25 mouse cellular contexts compared by ENCODE assay signal in genomic region chr16:92355982-92356381, GRCm38 (mm10). TPM values are rescaled to one million over a fixed set of nuclear protein-coding genes. Genes with fewer than 3 reads are reported as not detected.
DNase-seq lines count a peak whose midpoint lies in the region; ATAC-seq lines count a peak whose summit lies in the region.
"Had no signal": no experiment of that assay in that cellular context is flagged by ENCODE, and none has a peak within 500 bp of the region (broad histone marks: within the 10 kb centered on the region; RNA-seq: fewer than 3 reads in every experiment).

No protein-coding gene starts in this region.

- peaks cover 62% of the 10 kb centered on the region for H3K4me1 ChIP-seq in heart, embryonic 10.5 days
- 0 out of 2 replicates have a peak, but pooled peaks cover 3% of the 10 kb centered on the region for H3K4me1 ChIP-seq in midbrain, embryonic 14.5 days (ENCODE audit: control insufficient read depth, insufficient read depth, low read length)
- peaks cover 28% of the 10 kb centered on the region for H3K4me1 ChIP-seq in midbrain, embryonic 10.5 days
- H3K4me1 ChIP-seq in heart, embryonic 14.5 days (ENCODE audit: control insufficient read depth in 2 of 2, insufficient read depth in 2 of 2, low read length in 2 of 2) = peaks cover 40 to 51% of the 10 kb centered on the region in 2 experiments
- peaks cover 34% of the 10 kb centered on the region for H3K4me1 ChIP-seq in embryonic facial prominence, embryonic 10.5 days

- H3K9me3 ChIP-seq in heart, embryonic 10.5 days = no peaks in the 10 kb centered on the region
- no peaks in the 10 kb centered on the region for H3K9me3 ChIP-seq in midbrain, embryonic 14.5 days (ENCODE audit: control insufficient read depth, low read length)
- no peaks in the 10 kb centered on the region for H3K9me3 ChIP-seq in midbrain, embryonic 10.5 days (replicated peaks)
- no peaks in the 10 kb centered on the region for H3K9me3 ChIP-seq in heart, embryonic 14.5 days (ENCODE audit: control insufficient read depth, low read length)
- H3K9me3 ChIP-seq in embryonic facial prominence, embryonic 10.5 days = no peaks in the 10 kb centered on the region
- H3K9me3 ChIP-seq: embryonic facial prominence, embryonic 15.5 days; forebrain, embryonic 10.5 days; hindbrain, embryonic 12.5 days had no signal

- no peak for ATAC-seq in midbrain, embryonic 14.5 days (ENCODE audit: low FRiP score, low TSS enrichment)
- no peak for ATAC-seq in heart, embryonic 14.5 days (ENCODE audit: insufficient number of reproducible peaks, insufficient read depth, low FRiP score, low read depth)
- 0 out of 2 replicates have a peak, but pooled peaks have one; percentile 40 for ATAC-seq in megakaryocyte-erythroid progenitor cell, adult 5-6 weeks (replicated peaks; ENCODE audit: low FRiP score, low TSS enrichment, poor library complexity, severe bottlenecking)
- ATAC-seq: forebrain, embryonic 14.5 days; hindbrain, embryonic 16.5 days; inflammation-experienced regulatory T-cells, adult 6 months; intestine, postnatal 0 days had no signal

- H3K36me3 ChIP-seq in heart, embryonic 10.5 days = no peaks in the 10 kb centered on the region
- H3K36me3 ChIP-seq in midbrain, embryonic 14.5 days (ENCODE audit: control insufficient read depth, insufficient read depth, low read length) = no peaks in the 10 kb centered on the region
- H3K36me3 ChIP-seq in midbrain, embryonic 10.5 days = no peaks in the 10 kb centered on the region
- H3K36me3 ChIP-seq in heart, embryonic 14.5 days (ENCODE audit: control insufficient read depth, insufficient read depth, low read length) = 0 out of 2 replicates have a peak, but pooled peaks cover 3% of the 10 kb centered on the region
- H3K36me3 ChIP-seq in embryonic facial prominence, embryonic 10.5 days (replicated peaks) = no peaks in the 10 kb centered on the region
- H3K36me3 ChIP-seq: embryonic facial prominence, embryonic 15.5 days; forebrain, embryonic 10.5 days; hindbrain, embryonic 12.5 days had no signal

- H3K27ac ChIP-seq in heart, embryonic 10.5 days = peak overlapping the region; percentile 86
- H3K27ac ChIP-seq in midbrain, embryonic 14.5 days (replicated peaks; ENCODE audit: low read depth, low read length) = no peak overlapping the region
- no peak overlapping the region for H3K27ac ChIP-seq in midbrain, embryonic 10.5 days (replicated peaks)
- H3K27ac ChIP-seq in heart, embryonic 14.5 days (replicated peaks in 1 of 2; ENCODE audit: control insufficient read depth in 1 of 2, insufficient read depth in 1 of 2, low read depth in 2 of 2, low read length in 2 of 2) = peak overlapping the region; percentile 54 to 90
- H3K27ac ChIP-seq in embryonic facial prominence, embryonic 10.5 days (replicated peaks) = no peak overlapping the region
- H3K27ac ChIP-seq: embryonic facial prominence, embryonic 15.5 days; gastrocnemius, adult 2 months; hindbrain, embryonic 12.5 days had no signal

- 34% methylated on average over 11 of the region's 11 CpGs for WGBS in heart, embryonic 10.5 days
- WGBS in midbrain, embryonic 14.5 days = 82% methylated on average over 11 of the region's 11 CpGs
- 75% methylated on average over 11 of the region's 11 CpGs for WGBS in midbrain, embryonic 10.5 days
- 17% methylated on average over 11 of the region's 11 CpGs for WGBS in heart, embryonic 14.5 days
- WGBS in embryonic facial prominence, embryonic 10.5 days = 73% methylated on average over 11 of the region's 11 CpGs

- no peak overlapping the region for H3K4me2 ChIP-seq in midbrain, embryonic 14.5 days (ENCODE audit: low read length)
- H3K4me2 ChIP-seq in heart, embryonic 14.5 days (ENCODE audit: low read length) = peak overlapping the region; percentile 64
- H3K4me2 ChIP-seq: embryonic facial prominence, embryonic 15.5 days; hindbrain, embryonic 12.5 days had no signal

- no peak for DNase-seq in heart, embryonic 10.5 days (ENCODE audit: low spot score)
- no peak for DNase-seq in heart, postnatal 25 days (ENCODE audit: low spot score)
- no peak for DNase-seq in midbrain, embryonic 14.5 days
- DNase-seq in midbrain, embryonic 10.5 days (ENCODE audit: low spot score) = no peak
- no peak for DNase-seq in lung, postnatal 25 days (ENCODE audit: low spot score)
- no peak for DNase-seq in embryonic facial prominence, embryonic 10.5 days (ENCODE audit: low spot score)
- DNase-seq: adrenal gland, postnatal 14 days; cerebellum, adult 11-12 months; cerebellum, adult 9-11 months; cerebellum, postnatal 36 days; gastrocnemius, adult 2 months; gastrocnemius, postnatal 25 days; kidney, adult 8-10 months had no signal

- H3K4me3 ChIP-seq in heart, embryonic 10.5 days = no peak overlapping the region
- no peak overlapping the region for H3K4me3 ChIP-seq in midbrain, embryonic 14.5 days (replicated peaks; ENCODE audit: low read depth, low read length)
- no peak overlapping the region for H3K4me3 ChIP-seq in midbrain, embryonic 10.5 days
- no peak overlapping the region for H3K4me3 ChIP-seq in heart, embryonic 14.5 days (ENCODE audit: control insufficient read depth in 1 of 2, insufficient read depth in 1 of 2, low read depth in 1 of 2, low read length in 2 of 2)
- no peak overlapping the region for H3K4me3 ChIP-seq in embryonic facial prominence, embryonic 10.5 days
- H3K4me3 ChIP-seq: embryonic facial prominence, embryonic 15.5 days; erythroblast, embryonic 14.5 days; forebrain, embryonic 10.5 days; gastrocnemius, adult 2 months; hindbrain, embryonic 12.5 days had no signal

- 0 out of 2 replicates have a peak overlapping the region, but pooled peaks have one; percentile 4 for H3K9ac ChIP-seq in midbrain, embryonic 14.5 days (replicated peaks; ENCODE audit: low read length)
- H3K9ac ChIP-seq in heart, embryonic 14.5 days (ENCODE audit: low read length) = peak overlapping the region; percentile 69
- H3K9ac ChIP-seq: embryonic facial prominence, embryonic 15.5 days; hindbrain, embryonic 12.5 days had no signal

- intact Hi-C loops in heart, postnatal 25 days (cut with DNase I) = no loop called here

- H3K27me3 ChIP-seq in heart, embryonic 10.5 days (ENCODE audit: insufficient read depth, poor library complexity, severe bottlenecking) = no peaks in the 10 kb centered on the region
- no peaks in the 10 kb centered on the region for H3K27me3 ChIP-seq in midbrain, embryonic 14.5 days (ENCODE audit: control insufficient read depth, insufficient read depth, low read length)
- H3K27me3 ChIP-seq in midbrain, embryonic 10.5 days (ENCODE audit: low read depth, poor library complexity, severe bottlenecking) = peaks cover 45% of the 10 kb centered on the region
- no peaks in the 10 kb centered on the region for H3K27me3 ChIP-seq in heart, embryonic 14.5 days (ENCODE audit: control insufficient read depth, insufficient read depth, low read length)
- peaks cover 35% of the 10 kb centered on the region for H3K27me3 ChIP-seq in embryonic facial prominence, embryonic 10.5 days (replicated peaks; ENCODE audit: low read depth, poor library complexity, severe bottlenecking)

RNA-seq across cellular contexts. Expression of gene Kcne1, which starts 3.3 kb away (rescaled TPM):
- 21.3 and 54.9 TPM in 2 replicates for polyA plus RNA-seq in heart, embryonic 10.5 days (2016; fragmentation: Nextera tagmentation; extraction: Ambion mirVana)
- 10 to 100 TPM; 39.8 to 40.1 TPM for total RNA-seq in heart, postnatal 25 days (2021)
- polyA plus RNA-seq in midbrain, embryonic 14.5 days (2014; fragmentation: Nextera tagmentation; extraction: Ambion mirVana) = 0.07 TPM in 1 of 2 replicates, not detected in the other
- polyA plus RNA-seq in midbrain, embryonic 10.5 days (2016; fragmentation: Nextera tagmentation; extraction: Ambion mirVana) = 0.41 and 0.55 TPM in 2 replicates
- 192 and 199 TPM in 2 replicates for polyA plus RNA-seq in heart, embryonic 14.5 days (2014; fragmentation: Nextera tagmentation; extraction: Ambion mirVana)
- not detected in 2 replicates for total RNA-seq in megakaryocyte-erythroid progenitor cell, adult 5-6 weeks (2014; fragmentation: Nextera tagmentation)
- total RNA-seq in megakaryocyte-erythroid progenitor cell, adult 5-6 weeks (2017) = not detected in 2 replicates
- 0.29 and 1.1 TPM in 2 replicates for polyA plus RNA-seq in embryonic facial prominence, embryonic 10.5 days (2016; fragmentation: Nextera tagmentation; extraction: Ambion mirVana)
- total RNA-seq: adrenal gland, postnatal 14 days; ES-E14; gastrocnemius, adult 2 months; gastrocnemius, postnatal 25 days; granulocyte monocyte progenitor cell, adult 5-6 weeks had no signal
- polyA plus RNA-seq: erythroblast, embryonic 14.5 days; inflammation-experienced regulatory T-cells, adult 6 months; intestine, postnatal 0 days had no signal

RNA-seq across cellular contexts. Expression of gene Fam243, which starts 34.7 kb away (rescaled TPM):
- polyA plus RNA-seq in heart, embryonic 10.5 days (2016; fragmentation: Nextera tagmentation; extraction: Ambion mirVana) = 0.10 TPM in 1 of 2 replicates, not detected in the other
- 1 to 10 TPM in 1 of 2 experiments, under 1 TPM in 1; 0.75 to 1.4 TPM for total RNA-seq in heart, postnatal 25 days (2021)
- polyA plus RNA-seq in midbrain, embryonic 14.5 days (2014; fragmentation: Nextera tagmentation; extraction: Ambion mirVana) = not detected in 2 replicates
- polyA plus RNA-seq in midbrain, embryonic 10.5 days (2016; fragmentation: Nextera tagmentation; extraction: Ambion mirVana) = 0.07 TPM in 1 of 2 replicates, not detected in the other
- not detected in 2 replicates for polyA plus RNA-seq in heart, embryonic 14.5 days (2014; fragmentation: Nextera tagmentation; extraction: Ambion mirVana)
- total RNA-seq in megakaryocyte-erythroid progenitor cell, adult 5-6 weeks (2014; fragmentation: Nextera tagmentation) = not detected in 2 replicates
- not detected in 2 replicates for total RNA-seq in megakaryocyte-erythroid progenitor cell, adult 5-6 weeks (2017)
- not detected in 2 replicates for polyA plus RNA-seq in embryonic facial prominence, embryonic 10.5 days (2016; fragmentation: Nextera tagmentation; extraction: Ambion mirVana)
- total RNA-seq: adrenal gland, postnatal 14 days; ES-E14; gastrocnemius, adult 2 months; gastrocnemius, postnatal 25 days; granulocyte monocyte progenitor cell, adult 5-6 weeks had no signal
- polyA plus RNA-seq: embryonic facial prominence, embryonic 15.5 days; erythroblast, embryonic 14.5 days; forebrain, embryonic 10.5 days; hindbrain, embryonic 16.5 days; inflammation-experienced regulatory T-cells, adult 6 months; intestine, postnatal 0 days had no signal

RNA-seq across cellular contexts. Expression of gene Smim11, which starts 54.9 kb away (rescaled TPM):
- polyA plus RNA-seq in heart, embryonic 10.5 days (2016; fragmentation: Nextera tagmentation; extraction: Ambion mirVana) = 114 and 117 TPM in 2 replicates
- total RNA-seq in heart, postnatal 25 days (2021) = 10 to 100 TPM; 75.9 to 77.2 TPM
- polyA plus RNA-seq in midbrain, embryonic 14.5 days (2014; fragmentation: Nextera tagmentation; extraction: Ambion mirVana) = 71.6 and 75.9 TPM in 2 replicates
- polyA plus RNA-seq in midbrain, embryonic 10.5 days (2016; fragmentation: Nextera tagmentation; extraction: Ambion mirVana) = 126 and 133 TPM in 2 replicates
- 129 and 132 TPM in 2 replicates for polyA plus RNA-seq in heart, embryonic 14.5 days (2014; fragmentation: Nextera tagmentation; extraction: Ambion mirVana)
- total RNA-seq in megakaryocyte-erythroid progenitor cell, adult 5-6 weeks (2014; fragmentation: Nextera tagmentation) = 83.4 and 84.1 TPM in 2 replicates
- 161 and 180 TPM in 2 replicates for total RNA-seq in megakaryocyte-erythroid progenitor cell, adult 5-6 weeks (2017)
- 122 and 125 TPM in 2 replicates for polyA plus RNA-seq in embryonic facial prominence, embryonic 10.5 days (2016; fragmentation: Nextera tagmentation; extraction: Ambion mirVana)

Comparison
In these comparisons a context has a peak if more than half of its experiments do, and no peak if none do; other contexts are left out.
1. H3K27ac ChIP-seq: peak in heart, embryonic 10.5 days (single experiment) and heart, embryonic 14.5 days (2 of 2); none in midbrain, embryonic 14.5 days (single experiment), midbrain, embryonic 10.5 days (single experiment) and embryonic facial prominence, embryonic 10.5 days (single experiment).
2. RNA of gene Kcne1, which starts 3.3 kb away (polyA plus RNA-seq): 192 to 199 TPM in heart, embryonic 14.5 days and 21.3 to 54.9 TPM in heart, embryonic 10.5 days; 0.41 to 0.55 TPM in midbrain, embryonic 10.5 days, 0.29 to 1.1 TPM in embryonic facial prominence, embryonic 10.5 days and 0.07 TPM in midbrain, embryonic 14.5 days; every median in the first group is over 10 times any median in the second.